Mouse (Mus musculus): Measurements from ENCODE around the gene Mipep.

- TF ChIP-seq CTCF (IDR thresholded peaks at IDR 0.05): no peak
- TF ChIP-seq EP300 (IDR thresholded peaks at IDR 0.05): no peak
Observed at GRCm38 (mm10) chr14:60738434-60738938, 45.9 kb upstream of the Mipep start.
